Mouse (Mus musculus) hindbrain, embryonic 13.5 days (tissue): ENCODE measurements at regions not wholly inside any gene's neighbourhood (a gene's known extent, or its start where the extent isn't known, plus 50 kb on each side); places are given as distances from the start of the nearest gene placed in this dataset.

ENCODE experiments used
- ATAC-seq: fragments of 200-750 bp; cut with Nextera tagmentation; 2 replicates; pipeline ENCODE4 v1.8.0; 2017; ENCODE audit warnings: moderate TSS enrichment; ENCODE audit not compliant: low FRiP score
- H3K27ac ChIP-seq: fragments of 300-500 bp; sonication (generic); 2 replicates; pipeline ENCODE4 v1.5.1; 2015; ENCODE audit warnings: inconsistent platforms, mild to moderate bottlenecking, moderate library complexity
- H3K27me3 ChIP-seq: fragments of 300-500 bp; sonication (generic); 2 replicates; pipeline ENCODE4 v1.6.1; 2015; ENCODE audit warnings: mild to moderate bottlenecking, inconsistent platforms
- H3K36me3 ChIP-seq: fragments of 300-500 bp; sonication (generic); 2 replicates; pipeline ENCODE4 v1.6.1; 2015; ENCODE audit warnings: mild to moderate bottlenecking, inconsistent platforms
- H3K4me1 ChIP-seq: fragments of 300-500 bp; sonication (generic); replicated peaks from 2 replicates; pipeline ENCODE4 v1.6.1; 2015; ENCODE audit warnings: inconsistent platforms
- H3K4me2 ChIP-seq: fragments of 300-500 bp; sonication (generic); 2 replicates; pipeline ENCODE4 v1.6.1; 2015; ENCODE audit warnings: inconsistent platforms, mild to moderate bottlenecking, moderate library complexity
- H3K4me3 ChIP-seq: fragments of 300-500 bp; sonication (generic); 2 replicates; pipeline ENCODE4 v1.5.1; 2015; ENCODE audit warnings: mild to moderate bottlenecking, inconsistent platforms
- H3K9ac ChIP-seq: fragments of 300-500 bp; sonication (generic); 2 replicates; pipeline ENCODE4 v1.6.1; 2015; ENCODE audit warnings: mild to moderate bottlenecking, inconsistent platforms
- H3K9me3 ChIP-seq: fragments of 300-500 bp; sonication (generic); 2 replicates; pipeline ENCODE4 v1.6.1; 2016; ENCODE audit warnings: inconsistent platforms
- WGBS: fragments of 180-500 bp; shearing (Covaris S2); methylation state at CpG from one replicate; pipeline ENCODE4 v1.1.7; 2015; 5-methylcytosine and 5-hydroxymethylcytosine counted together

DNA sequence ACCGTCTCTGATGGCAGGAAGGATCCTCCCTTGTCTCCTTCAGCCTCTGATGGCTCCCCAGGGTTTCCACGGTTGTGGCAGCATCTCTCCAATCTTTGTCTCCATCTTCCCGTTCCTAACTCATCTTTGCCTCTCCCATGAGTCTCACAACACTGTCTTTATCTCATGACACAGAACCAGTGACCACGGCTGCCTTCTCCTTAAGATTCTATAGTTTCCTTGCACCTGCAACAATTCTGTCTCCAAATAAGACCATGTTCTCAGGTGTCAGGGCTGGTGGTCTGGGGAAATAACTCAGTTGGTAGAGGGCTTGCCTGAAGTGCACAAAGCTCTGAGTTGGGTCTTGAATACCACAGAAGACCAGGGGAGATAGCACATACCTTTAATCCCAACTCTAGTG lies 203.8 kb downstream of the Cd83 start:
- Histone ChIP-seq H3K27ac (no peak overlapping the region), H3K9ac (no peak overlapping the region), H3K4me2 (no peak overlapping the region), H3K4me3 (no peak overlapping the region), H3K36me3 (no peaks in the 10 kb centered on the region), H3K9me3 (no peaks in the 10 kb centered on the region), H3K4me1 (peaks cover 25% of the 10 kb centered on the region), H3K27me3 (no peaks in the 10 kb centered on the region)
- no peak for ATAC-seq
- WGBS: 95% methylated on average over 4 of the region's 4 CpGs

DNA sequence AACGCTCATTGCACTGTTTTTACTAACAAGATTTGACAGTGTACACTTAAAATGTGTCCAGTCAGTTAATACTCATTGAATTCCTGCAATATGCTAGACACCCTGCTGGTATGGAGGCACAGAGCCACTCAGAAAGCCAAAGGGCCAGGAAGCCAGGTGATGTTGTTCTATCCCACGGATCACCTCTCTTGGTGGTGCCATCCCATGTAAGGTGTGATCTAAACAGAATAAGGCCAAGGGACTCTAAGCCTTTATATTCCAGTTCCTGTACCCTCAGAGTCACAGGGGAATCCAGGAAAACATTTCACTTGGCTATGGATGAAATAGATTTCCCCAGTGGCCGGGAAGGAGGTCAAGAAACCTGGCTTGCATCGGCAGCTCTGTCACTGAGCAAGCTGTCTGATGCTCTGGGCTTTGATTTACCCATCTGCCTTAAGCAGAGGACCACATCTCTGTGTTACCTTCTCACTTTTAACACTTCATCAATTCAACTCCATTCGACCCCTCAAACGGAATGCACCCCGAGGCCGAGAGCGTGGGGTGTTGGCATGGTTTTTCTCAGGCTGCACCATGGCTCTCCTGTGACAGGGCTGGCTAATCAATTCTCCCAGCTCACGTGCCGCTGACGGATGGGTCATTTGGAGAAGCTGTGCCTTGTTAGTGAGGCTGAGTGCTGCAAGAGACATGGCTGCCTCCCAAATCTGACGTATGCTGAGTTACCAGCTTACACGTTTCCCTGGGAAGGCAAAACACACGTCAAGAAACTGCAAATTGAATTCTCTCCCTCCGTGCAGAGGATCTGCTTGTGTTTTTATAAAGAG lies 205.9 kb downstream of the Cd83 start:
- H3K4me3 ChIP-seq: no peak overlapping the region
- peaks cover 25% of the 10 kb centered on the region for H3K4me1 ChIP-seq
- WGBS: 36% methylated on average over 16 of the region's 16 CpGs
- no peak overlapping the region; the same call in 1 of the 2 replicates for H3K9ac ChIP-seq
- H3K4me2 ChIP-seq: no peak overlapping the region
- H3K9me3 ChIP-seq: no peaks in the 10 kb centered on the region
- ATAC-seq: 0 out of 2 replicates have a peak, but pooled peaks have one; percentile 61
- H3K36me3 ChIP-seq: no peaks in the 10 kb centered on the region
- peak overlapping the region; percentile 74 for H3K27ac ChIP-seq
- peaks cover 4% of the 10 kb centered on the region; the same call in 1 of the 2 replicates for H3K27me3 ChIP-seq

DNA sequence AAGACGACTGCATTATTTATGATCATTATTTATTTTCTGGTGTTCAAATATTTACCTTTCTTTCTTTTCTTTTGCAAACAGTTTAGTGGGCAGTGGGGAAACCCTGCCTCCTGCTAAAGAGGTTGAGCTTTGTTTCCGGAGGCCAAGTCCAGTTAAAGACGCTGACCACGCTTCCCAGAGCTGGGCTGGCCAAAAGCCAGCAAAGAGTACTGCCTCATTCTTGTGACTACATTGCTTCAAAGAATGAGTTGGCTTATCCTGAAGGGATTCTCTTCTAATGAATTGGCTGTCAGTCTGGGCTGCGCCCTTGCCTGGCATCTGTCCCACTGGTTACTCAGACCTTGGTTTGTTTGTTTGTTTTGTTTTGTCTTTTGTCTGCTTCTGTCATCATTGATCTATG lies 207.2 kb downstream of the Cd83 start:
- Histone ChIP-seq H3K9me3 (no peaks in the 10 kb centered on the region), H3K27me3 (peaks cover 5% of the 10 kb centered on the region; the same call in 1 of the 2 replicates), H3K36me3 (no peaks in the 10 kb centered on the region), H3K9ac (no peak overlapping the region), H3K4me2 (no peak overlapping the region), H3K4me3 (no peak overlapping the region), H3K4me1 (peaks cover 25% of the 10 kb centered on the region), H3K27ac (no peak overlapping the region)
- 39% methylated on average over 5 of the region's 5 CpGs for WGBS
- no peak for ATAC-seq

DNA sequence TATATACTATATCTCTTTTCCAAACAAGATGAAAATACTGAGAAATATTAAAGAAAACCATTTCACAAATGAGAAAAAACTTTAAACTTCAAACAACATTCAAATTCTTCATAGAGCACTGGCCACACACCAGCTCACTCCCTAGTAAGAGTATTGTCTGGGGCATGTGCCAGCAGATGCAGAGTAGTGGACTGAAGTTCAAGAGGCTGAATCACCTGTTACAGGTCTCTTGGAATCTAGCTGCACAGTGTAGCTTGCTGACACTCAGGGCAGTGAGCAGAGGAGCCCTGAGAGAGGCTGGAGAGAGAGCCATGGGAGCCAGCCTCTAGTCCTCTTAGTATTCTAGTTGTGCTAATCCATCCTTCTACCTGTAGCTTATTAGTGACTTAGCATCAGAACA lies 208.4 kb downstream of the Cd83 start:
- no peak overlapping the region for H3K27ac ChIP-seq
- H3K4me2 ChIP-seq: no peak overlapping the region
- no peak overlapping the region for H3K9ac ChIP-seq
- peaks cover 23% of the 10 kb centered on the region for H3K4me1 ChIP-seq
- H3K36me3 ChIP-seq: no peaks in the 10 kb centered on the region
- no peaks in the 10 kb centered on the region for H3K9me3 ChIP-seq
- no peak overlapping the region for H3K4me3 ChIP-seq
- peaks cover 5% of the 10 kb centered on the region; the same call in 1 of the 2 replicates for H3K27me3 ChIP-seq
- no peak for ATAC-seq

DNA sequence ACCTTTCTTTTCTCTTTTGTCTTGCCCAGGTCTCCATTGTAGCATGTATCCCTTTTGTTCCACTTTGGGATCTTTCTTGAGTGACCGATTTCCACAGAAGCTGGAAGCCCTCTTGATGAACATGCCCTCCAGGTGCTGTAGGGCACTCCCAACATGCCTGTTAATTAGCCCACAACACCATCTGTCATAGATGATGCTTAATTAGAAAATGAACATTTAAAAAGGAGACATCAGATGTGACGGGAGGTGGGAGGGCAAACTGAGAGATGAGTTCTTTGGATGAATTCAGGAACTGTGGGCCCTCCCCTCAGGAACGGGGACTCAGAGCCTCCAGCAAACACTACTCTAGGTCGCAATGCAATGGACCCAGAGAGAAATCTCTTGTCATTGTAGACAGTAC lies 209.8 kb downstream of the Cd83 start:
- H3K9ac ChIP-seq: no peak overlapping the region
- H3K27ac ChIP-seq: no peak overlapping the region
- no peak for ATAC-seq
- peaks cover 5% of the 10 kb centered on the region; the same call in 1 of the 2 replicates for H3K27me3 ChIP-seq
- H3K36me3 ChIP-seq: no peaks in the 10 kb centered on the region
- 66% methylated on average over 4 of the region's 4 CpGs for WGBS
- peaks cover 23% of the 10 kb centered on the region for H3K4me1 ChIP-seq
- no peaks in the 10 kb centered on the region for H3K9me3 ChIP-seq
- no peak overlapping the region for H3K4me3 ChIP-seq
- H3K4me2 ChIP-seq: no peak overlapping the region

DNA sequence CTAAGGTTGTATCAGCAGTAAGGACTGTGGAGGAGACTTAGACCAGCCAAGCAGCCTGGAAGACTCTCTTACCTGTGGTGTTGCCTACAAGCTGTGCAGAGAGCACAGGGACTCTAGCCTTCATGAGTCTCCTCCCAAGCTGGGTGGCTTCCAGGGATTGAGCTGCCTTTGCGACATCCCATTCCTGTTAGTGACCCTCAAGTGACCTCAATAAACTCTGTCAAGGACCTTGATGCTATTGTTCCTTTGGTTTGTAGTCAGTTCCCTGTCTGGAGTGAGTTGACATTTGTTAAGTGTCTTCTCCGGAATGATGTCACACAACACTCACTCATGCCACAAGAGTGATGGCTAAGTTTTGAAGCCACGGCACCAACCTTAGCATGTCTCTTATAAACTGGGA lies 211.0 kb downstream of the Cd83 start:
- peaks cover 8% of the 10 kb centered on the region; the same call in 1 of the 2 replicates for H3K27me3 ChIP-seq
- no peak overlapping the region for H3K4me2 ChIP-seq
- H3K9ac ChIP-seq: no peak overlapping the region
- 57% methylated on average over 3 of the region's 3 CpGs for WGBS
- H3K4me1 ChIP-seq: peaks cover 16% of the 10 kb centered on the region
- no peak for ATAC-seq
- no peak overlapping the region for H3K27ac ChIP-seq
- no peaks in the 10 kb centered on the region for H3K36me3 ChIP-seq
- H3K9me3 ChIP-seq: no peaks in the 10 kb centered on the region
- H3K4me3 ChIP-seq: no peak overlapping the region

DNA sequence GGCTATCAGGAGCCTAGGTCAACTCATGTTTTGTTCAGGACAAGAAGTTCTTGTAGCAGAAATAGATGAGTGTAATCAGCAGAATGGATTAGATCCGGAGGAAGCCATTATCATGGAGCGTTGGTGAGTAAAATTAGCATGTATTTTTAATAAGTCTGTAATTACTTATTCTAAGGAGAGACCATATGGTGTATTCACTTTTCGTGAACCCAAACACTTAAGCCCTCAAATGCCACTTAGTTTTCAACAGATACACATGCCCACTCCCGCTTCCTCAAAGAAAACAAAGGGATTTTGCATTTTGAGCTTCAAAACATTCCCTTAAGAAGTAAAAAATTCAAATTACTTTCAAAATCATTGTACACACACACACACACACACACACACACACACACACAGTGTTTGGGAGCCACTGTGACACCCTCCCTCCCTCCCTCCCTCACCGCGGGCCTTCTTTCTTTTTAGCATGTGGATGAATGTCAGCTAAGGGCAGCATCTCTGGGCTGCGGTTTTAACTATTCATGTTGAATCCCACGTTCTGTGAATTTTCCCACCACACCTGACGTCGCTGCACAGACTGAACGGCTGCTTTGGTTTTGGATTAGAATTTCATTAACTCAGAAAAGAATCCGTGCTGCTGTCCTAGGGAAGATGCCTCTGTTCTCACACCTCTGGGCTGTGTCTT lies 217.4 kb downstream of the Cd83 start:
- H3K9me3 ChIP-seq: no peaks in the 10 kb centered on the region
- no peak overlapping the region for H3K9ac ChIP-seq
- WGBS: 56% methylated on average over 12 of the region's 12 CpGs
- H3K4me3 ChIP-seq: no peak overlapping the region
- H3K27me3 ChIP-seq: 0 out of 2 replicates have a peak, but pooled peaks cover 3% of the 10 kb centered on the region
- no peak for ATAC-seq
- peaks cover 13% of the 10 kb centered on the region for H3K4me1 ChIP-seq
- no peaks in the 10 kb centered on the region for H3K36me3 ChIP-seq
- no peak overlapping the region for H3K4me2 ChIP-seq
- no peak overlapping the region for H3K27ac ChIP-seq

DNA sequence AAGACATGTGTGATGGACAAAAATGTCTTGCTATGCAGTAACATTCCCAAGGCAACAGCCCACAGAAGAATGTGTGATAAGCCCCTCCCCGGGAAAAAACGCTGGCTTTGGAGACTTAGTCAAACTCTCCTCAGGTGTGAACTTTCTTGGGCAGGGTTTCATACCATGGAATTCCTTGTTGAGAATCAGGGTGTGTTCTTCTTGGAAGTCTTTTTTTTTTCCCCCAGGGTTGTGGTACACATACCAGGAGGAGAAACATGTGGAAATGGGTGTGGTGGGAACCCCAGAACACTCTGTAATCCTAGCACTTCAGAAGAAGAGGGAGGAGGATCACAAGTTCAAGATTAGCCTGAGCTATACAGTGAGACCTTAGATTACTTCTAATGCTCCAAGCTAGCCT lies 228.3 kb downstream of the Cd83 start:
- H3K27ac ChIP-seq: no peak overlapping the region
- H3K36me3 ChIP-seq: no peaks in the 10 kb centered on the region
- 88% methylated on average over 2 of the region's 2 CpGs for WGBS
- no peaks in the 10 kb centered on the region for H3K9me3 ChIP-seq
- peaks cover 10% of the 10 kb centered on the region for H3K4me1 ChIP-seq
- no peak overlapping the region for H3K4me3 ChIP-seq
- H3K27me3 ChIP-seq: peaks cover 33% of the 10 kb centered on the region; the same call in 1 of the 2 replicates
- H3K9ac ChIP-seq: no peak overlapping the region
- ATAC-seq: no peak
- H3K4me2 ChIP-seq: no peak overlapping the region

DNA sequence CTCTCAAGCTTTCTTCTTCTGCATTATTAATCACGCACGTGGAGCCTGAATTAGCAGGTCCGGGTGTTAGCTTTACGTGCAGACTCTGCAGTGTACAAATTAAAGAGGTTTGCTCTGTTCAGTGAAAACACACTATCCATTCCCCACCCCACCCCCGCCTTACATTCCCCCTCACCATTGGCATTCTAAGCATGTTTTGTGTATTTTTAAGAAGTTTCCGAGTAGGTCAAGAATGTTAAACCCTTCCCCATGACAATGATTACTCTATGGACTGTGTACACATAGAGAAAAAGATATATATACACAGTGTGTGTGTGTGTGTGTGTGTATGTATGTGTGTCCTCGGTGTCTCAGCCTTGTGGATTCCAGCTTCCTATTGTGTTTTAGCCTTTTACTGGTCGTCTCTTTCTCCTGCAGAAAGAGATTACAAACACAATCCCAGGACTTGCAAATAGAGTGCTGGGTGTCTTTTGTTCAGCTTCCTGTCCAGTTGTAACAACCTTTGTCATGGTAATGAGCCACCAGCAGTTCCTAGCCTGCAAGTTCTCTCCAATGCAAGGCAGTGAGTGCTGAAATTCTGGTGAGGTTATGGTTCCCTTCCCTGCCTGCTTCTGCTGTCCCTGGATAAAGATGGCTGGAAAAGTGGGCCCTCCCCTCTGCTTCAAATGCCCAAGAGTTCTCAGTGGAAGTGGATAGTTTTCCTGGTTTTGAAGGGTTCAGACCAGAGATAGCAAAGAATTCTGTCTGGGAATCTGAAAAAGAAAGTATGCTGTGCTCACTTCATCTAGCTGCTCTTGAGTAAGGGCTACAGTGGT lies 234.1 kb downstream of the Cd83 start:
- H3K36me3 ChIP-seq: no peaks in the 10 kb centered on the region
- ATAC-seq: no peak; the same call in 1 of the 2 replicates
- WGBS: 7% methylated on average over 8 of the region's 8 CpGs
- H3K9ac ChIP-seq: no peak overlapping the region
- no peak overlapping the region for H3K4me3 ChIP-seq
- H3K9me3 ChIP-seq: no peaks in the 10 kb centered on the region
- H3K27me3 ChIP-seq: peaks cover 53% of the 10 kb centered on the region
- peak overlapping the region; percentile 35; the same call in 1 of the 2 replicates for H3K4me2 ChIP-seq
- H3K4me1 ChIP-seq: peaks cover 30% of the 10 kb centered on the region
- no peak overlapping the region for H3K27ac ChIP-seq

DNA sequence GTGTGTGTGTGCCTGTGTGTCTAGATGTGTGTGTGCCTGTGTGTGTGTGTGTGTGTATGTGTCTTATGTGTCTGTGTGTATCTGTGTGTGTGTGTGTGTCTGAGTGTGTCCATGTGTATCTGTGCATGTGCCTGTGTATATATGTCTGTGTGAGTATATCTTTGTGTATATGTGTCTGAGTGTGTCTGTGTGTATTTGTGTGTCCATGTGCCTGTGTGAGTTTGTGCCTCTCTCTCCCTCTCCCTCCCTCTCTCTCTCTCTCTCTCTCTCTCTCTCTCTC lies 234.7 kb downstream of the Cd83 start:
- no peaks in the 10 kb centered on the region for H3K36me3 ChIP-seq
- ATAC-seq: no peak
- no peak overlapping the region for H3K4me3 ChIP-seq
- no peak overlapping the region for H3K9ac ChIP-seq
- peaks cover 30% of the 10 kb centered on the region for H3K4me1 ChIP-seq
- H3K9me3 ChIP-seq: no peaks in the 10 kb centered on the region
- peaks cover 56% of the 10 kb centered on the region for H3K27me3 ChIP-seq
- no peak overlapping the region for H3K4me2 ChIP-seq
- H3K27ac ChIP-seq: no peak overlapping the region

DNA sequence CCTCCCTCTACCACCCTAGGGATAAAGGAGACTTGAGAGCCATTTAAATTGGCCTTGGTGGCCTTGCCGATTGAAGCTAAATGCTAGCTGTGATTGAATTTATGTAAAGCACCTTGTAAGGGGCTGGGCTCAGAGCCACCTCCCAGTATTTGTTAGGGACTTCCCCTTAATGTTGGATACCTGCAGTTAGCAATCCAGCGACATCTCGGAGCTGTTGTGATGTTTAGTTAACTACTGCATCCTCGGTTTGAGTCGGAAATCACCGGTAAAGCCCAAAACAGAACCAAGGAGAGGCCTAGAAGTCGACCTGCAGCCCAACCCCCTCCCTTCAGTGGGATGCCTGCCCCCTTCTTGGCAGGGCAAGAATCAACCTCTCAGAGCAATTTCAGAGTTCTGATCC lies 236.3 kb downstream of the Cd83 start:
- Histone ChIP-seq H3K9me3 (no peaks in the 10 kb centered on the region), H3K27me3 (peaks cover 48% of the 10 kb centered on the region), H3K4me2 (no peak overlapping the region), H3K27ac (no peak overlapping the region), H3K4me1 (peaks cover 30% of the 10 kb centered on the region), H3K36me3 (no peaks in the 10 kb centered on the region), H3K4me3 (no peak overlapping the region), H3K9ac (no peak overlapping the region)
- 25% methylated on average over 7 of the region's 7 CpGs for WGBS
- no peak for ATAC-seq

DNA sequence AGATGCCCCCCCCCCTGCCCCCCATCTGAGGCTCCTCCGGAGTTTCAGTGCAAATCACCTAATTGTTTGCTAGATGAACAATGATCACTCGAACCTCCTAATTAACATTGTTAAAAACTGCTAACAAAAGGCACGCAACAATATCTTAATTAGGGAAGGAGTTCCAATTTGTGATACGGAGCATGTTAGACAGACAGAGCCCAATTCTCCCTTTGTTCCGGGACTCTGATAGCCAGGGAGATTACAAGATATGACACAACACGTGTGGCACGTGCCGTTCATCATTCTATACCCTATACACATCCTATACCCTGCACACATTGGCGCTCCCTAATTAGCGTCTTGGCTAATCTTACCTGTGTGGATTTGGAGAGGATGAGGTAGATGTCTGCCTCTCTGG lies 237.5 kb downstream of the Cd83 start:
- H3K27ac ChIP-seq: no peak overlapping the region

More for the DNA sequence above, 237.5 kb downstream of the Cd83 start:
- H3K9ac ChIP-seq: no peak overlapping the region
- H3K4me2 ChIP-seq: no peak overlapping the region
- peaks cover 41% of the 10 kb centered on the region for H3K4me1 ChIP-seq
- H3K36me3 ChIP-seq: no peaks in the 10 kb centered on the region
- no peaks in the 10 kb centered on the region for H3K9me3 ChIP-seq
- no peak overlapping the region for H3K4me3 ChIP-seq
- no peak for ATAC-seq
- peaks cover 36% of the 10 kb centered on the region for H3K27me3 ChIP-seq
- 59% methylated on average over 10 of the region's 10 CpGs for WGBS
